Mouse (Mus musculus) small intestine, adult 2 months (tissue): Measurements from ENCODE around the gene Obox6.

Source experiments
- CTCF ChIP-seq: fragments of 200-500 bp; IDR thresholded peaks from 2 replicates; pipeline ENCODE4 v1.5.1; 2012; ENCODE audit warnings: low read depth, mild to moderate bottlenecking, control low read depth, inconsistent platforms, low read length, moderate library complexity, mixed read lengths; ENCODE audit not compliant: insufficient replicate concordance, insufficient read length; ENCODE audit errors: extremely low read depth
- POLR2A ChIP-seq: fragments of 200-500 bp; IDR thresholded peaks from 2 replicates; pipeline ENCODE4 v1.6.1; 2012; ENCODE audit warnings: low read depth, mild to moderate bottlenecking, control low read depth, inconsistent platforms, low read length, moderate library complexity

GRCm38 (mm10) chr7:15882317-15882716 is 42.8 kb upstream of the Obox6 start, which contains the start of gene Crxos:
- TF ChIP-seq CTCF (no peak), POLR2A (no peak)
